Mouse (Mus musculus) urinary bladder, postnatal 4 days (tissue): ENCODE measurements around the gene Pdss2.
"Not testable (repeated sequence)": the region's sequence is repeated elsewhere in the genome, so short reads cannot be mapped to it uniquely, and the experiment has no call there.

Source experiments
- DNase-seq, 2 experiments: peaks; one replicate each; pipeline ENCODE4 v3.0.0; 2021 to 2022; ENCODE audit warnings: low spot score in 2 of 2

The Pdss2 gene

GRCm38 (mm10) chr10:43242215-43242614, 20.9 kb downstream of the Pdss2 start:
- no peak for DNase-seq

GRCm38 (mm10) chr10:43244262-43244806, 23.0 kb downstream of the Pdss2 start:
- DNase-seq = no peak

GRCm38 (mm10) chr10:43245461-43246200, 24.3 kb downstream of the Pdss2 start:
- no peak for DNase-seq

GRCm38 (mm10) chr10:43247994-43248393, 26.7 kb downstream of the Pdss2 start:
- DNase-seq = no peak

DNA sequence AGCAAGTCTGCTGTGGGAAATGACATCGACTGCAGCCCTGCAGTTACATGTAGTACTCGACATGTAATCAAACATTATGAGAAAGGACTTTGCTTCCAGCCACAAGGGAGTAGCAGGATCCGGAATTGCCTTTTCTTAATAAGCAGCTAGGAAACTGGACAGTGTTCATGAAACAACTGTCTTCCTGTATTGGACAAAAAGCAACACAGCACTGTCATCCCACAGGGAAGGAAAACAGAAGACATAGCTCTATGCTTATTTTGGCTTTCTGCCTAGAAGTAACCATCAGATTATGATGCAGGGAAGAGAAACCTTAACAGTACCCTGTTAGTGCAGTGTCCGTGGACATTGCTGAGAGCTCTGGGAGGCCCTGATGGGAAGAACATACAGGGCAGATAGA, 31.0 kb downstream of the Pdss2 start:
- no peak for DNase-seq

GRCm38 (mm10) chr10:43256965-43257364, 35.7 kb downstream of the Pdss2 start:
- DNase-seq = not testable (repeated sequence)

DNA sequence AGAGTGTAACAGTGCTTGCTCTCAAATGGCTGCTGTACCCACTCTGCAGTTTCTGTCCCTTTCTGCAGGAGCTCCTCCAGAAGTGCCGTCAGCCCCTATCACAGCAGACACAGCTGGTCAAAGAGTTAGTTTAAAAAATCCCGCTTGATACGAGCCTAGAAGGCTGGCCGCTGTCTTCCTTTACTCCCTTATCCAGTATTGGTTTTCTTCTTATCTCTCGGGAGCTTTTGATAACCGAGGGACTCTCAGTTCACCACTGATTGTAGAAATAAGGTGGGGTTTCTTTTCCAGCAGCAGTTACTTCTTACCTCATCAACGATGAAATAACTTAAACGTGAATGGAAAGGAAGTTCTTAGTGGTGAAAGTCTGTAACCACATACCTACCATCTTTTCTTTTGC, 36.2 kb downstream of the Pdss2 start:
- DNase-seq = not testable (repeated sequence)

GRCm38 (mm10) chr10:43271318-43271717, 50.0 kb downstream of the Pdss2 start:
- DNase-seq = no peak

DNA sequence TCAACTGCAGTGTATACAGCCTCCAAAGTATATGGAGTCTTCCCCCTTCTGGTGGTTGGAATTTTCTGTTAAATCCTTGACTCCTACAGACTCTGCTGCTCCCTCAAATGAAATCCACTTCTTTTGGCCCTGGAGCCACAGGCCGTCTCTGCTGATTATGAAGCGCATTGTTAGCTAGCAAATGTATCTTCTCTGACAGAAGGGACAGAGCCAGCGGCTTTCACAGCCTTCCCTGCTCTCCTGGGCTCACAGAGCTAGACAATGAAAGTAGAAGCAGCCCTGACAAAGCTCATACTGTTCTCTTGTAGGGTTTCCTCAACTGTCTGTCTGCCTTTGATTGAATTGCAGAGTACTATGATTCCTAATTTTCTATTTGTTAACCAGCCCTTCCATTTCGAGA, 51.1 kb downstream of the Pdss2 start:
- DNase-seq = no peak

GRCm38 (mm10) chr10:43273057-43273456, 51.8 kb downstream of the Pdss2 start:
- no peak for DNase-seq

GRCm38 (mm10) chr10:43275446-43275845, 54.2 kb downstream of the Pdss2 start:
- no peak for DNase-seq

- no peak for DNase-seq
Observed at GRCm38 (mm10) chr10:43276116-43276659, 54.9 kb downstream of the Pdss2 start.

- DNase-seq = no peak
Observed at GRCm38 (mm10) chr10:43277266-43278145, 56.2 kb downstream of the Pdss2 start.

DNA sequence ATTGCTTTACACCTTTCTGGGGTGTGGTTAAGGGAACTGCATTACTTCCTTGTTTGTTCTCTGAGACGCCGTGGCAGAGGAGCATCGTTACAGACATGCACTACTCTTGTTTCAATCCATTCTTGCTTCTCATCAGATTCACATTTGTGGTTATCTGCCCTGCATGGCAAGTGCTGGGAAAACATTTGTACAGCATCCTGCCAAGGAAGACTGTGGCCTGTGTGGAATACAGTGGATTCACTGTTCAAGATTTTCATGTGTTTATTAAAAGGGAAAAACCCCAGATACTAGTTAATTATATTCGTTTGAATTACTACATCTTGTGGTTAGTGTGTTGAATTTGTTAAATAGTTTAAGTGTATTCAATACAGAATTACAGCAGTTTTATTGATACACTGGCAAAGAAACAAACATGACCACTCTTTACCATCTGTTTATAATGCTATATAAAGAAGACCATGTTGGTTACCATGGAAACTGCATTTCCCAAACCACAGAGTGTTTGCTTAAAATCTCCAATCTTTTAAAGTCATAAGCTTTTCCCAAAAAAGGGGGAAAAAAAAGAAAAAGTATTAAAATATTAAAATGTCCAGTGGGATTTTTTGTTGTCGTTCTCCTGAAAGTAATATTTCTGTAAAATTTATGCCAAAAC, 58.5 kb downstream of the Pdss2 start:
- no peak for DNase-seq

GRCm38 (mm10) chr10:43285541-43285940, 64.3 kb downstream of the Pdss2 start:
- no peak for DNase-seq

DNA sequence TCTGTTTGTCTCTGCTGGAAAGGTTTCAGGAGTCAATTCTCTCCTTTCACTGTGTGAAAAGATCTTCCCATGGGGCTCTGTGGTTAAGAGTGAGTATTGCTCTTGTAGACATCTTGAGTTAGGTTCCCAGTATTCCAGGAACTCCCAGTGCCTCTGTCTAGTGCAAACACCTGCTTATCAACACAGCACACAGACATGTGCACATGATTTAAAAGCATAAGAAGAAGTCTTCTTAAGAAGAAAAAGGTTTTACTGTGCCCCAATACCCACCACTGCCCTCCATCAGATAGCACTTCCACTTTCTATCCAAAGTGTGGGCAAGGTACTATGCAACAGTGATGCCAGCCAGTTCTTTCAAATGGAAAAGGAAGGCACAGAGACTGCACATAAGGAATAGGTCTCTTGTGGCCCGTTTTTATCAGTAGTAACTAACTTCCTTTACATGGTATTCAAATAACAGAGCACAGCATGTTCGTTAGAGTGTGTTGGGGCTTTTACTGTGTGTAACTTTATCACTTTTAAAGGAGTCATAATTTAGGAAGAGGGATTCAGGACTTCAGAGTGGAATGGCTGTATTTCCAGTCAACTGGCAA, 69.4 kb downstream of the Pdss2 start:
- no peak for DNase-seq

DNA sequence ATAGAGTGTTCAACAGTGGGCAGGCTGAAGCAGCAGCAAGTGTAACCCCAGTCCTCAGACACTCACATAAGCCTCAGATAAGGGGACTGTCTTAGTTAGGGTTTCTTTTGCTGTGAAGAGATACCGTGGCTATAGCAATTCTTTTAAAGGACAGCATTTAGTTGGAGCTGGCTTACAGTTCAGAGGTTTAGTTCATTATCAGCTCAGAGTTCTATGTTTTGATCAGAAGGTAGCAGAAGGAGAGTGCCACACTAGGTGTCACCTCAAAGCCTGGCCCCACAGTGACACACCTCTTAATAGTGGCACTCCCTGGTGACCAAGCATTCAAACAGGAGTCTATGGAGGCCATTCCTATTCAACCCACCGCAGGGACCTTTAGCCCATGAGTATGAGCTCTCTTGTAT, 70.0 kb downstream of the Pdss2 start:
- no peak for DNase-seq

GRCm38 (mm10) chr10:43292454-43292853, 71.2 kb downstream of the Pdss2 start:
- no peak for DNase-seq

GRCm38 (mm10) chr10:43294331-43294730, 73.0 kb downstream of the Pdss2 start:
- no peak for DNase-seq

DNA sequence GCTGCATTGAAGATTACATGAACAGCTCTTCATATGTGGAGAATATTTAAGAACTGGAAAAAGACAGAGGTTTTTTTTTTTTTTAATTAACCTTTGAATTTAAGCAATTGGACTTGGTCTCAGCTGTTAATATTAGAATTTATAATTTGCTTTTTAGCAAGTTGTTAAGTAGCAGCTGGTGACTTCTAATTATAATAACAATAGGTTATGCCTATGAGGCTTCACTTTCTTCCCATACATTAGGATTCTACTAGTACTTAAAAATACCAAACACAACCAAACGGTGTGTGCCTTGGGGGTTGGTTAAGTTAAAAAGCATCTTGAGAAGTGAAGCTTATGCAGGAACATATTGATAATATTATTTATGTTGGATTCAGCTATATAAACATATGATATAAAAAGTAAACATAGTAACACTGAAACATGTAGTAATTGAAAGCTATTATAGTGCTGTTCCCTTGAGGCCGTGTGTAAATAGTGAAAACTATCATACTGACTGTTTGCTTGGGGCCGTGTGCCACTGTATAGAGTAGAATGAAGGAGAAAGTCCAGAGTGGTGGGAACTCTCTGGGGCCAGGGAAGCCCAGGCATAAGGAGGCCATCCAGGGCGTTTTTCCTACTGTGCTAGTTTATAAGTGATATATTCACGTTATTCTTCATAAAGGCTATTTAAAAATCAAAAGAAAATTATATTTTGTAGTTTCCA, 87.0 kb downstream of the Pdss2 start:
- no peak for DNase-seq
